Mouse (Mus musculus): ENCODE data around the gene Tle2. TPM values are rescaled to one million over a fixed set of nuclear protein-coding genes. Genes with fewer than 3 reads are reported as not detected.

Gene Tle2
- total and polyA plus RNA-seq, 2 experiments, result 3.0 to 56.0 TPM

GRCm38 (mm10) chr10:81556282-81556681 lies 18.1 kb upstream of the Tle2 start:
- Histone ChIP-seq H3K36me3 (ENCODE audit: control insufficient read depth, insufficient read depth, low read length) (no peaks in the 10 kb centered on the region), H3K27ac (replicated peaks; ENCODE audit: insufficient read depth, low read depth, low read length) (no peak overlapping the region), H3K79me2 (ENCODE audit: control insufficient read depth, insufficient read depth, low read length) (peaks cover 20% of the 10 kb centered on the region), H3K4me3 (ENCODE audit: insufficient read depth, low read depth, low read length) (no peak overlapping the region), H3K4me1 (ENCODE audit: control insufficient read depth, insufficient read depth, low read length) (peaks cover 9% of the 10 kb centered on the region), H3K27me3 (ENCODE audit: control insufficient read depth, insufficient read depth, low read length) (no peaks in the 10 kb centered on the region), H3K9ac (ENCODE audit: low read depth, low read length) (no peak overlapping the region)
- WGBS, result 81% methylated on average over 3 of the region's 3 CpGs
- DNase-seq (ENCODE audit: extremely low read depth, low read depth, low spot score), result no peak
- TF ChIP-seq POLR2A (IDR thresholded peaks at IDR 0.05; ENCODE audit: extremely low read depth, insufficient read depth, low read length) (no peak), CTCF (IDR thresholded peaks at IDR 0.05; ENCODE audit: low read depth, low read length) (peak; percentile 50)

GRCm38 (mm10) chr10:81557491-81557890 lies 16.9 kb upstream of the Tle2 start:
- H3K36me3 ChIP-seq (ENCODE audit: control insufficient read depth, insufficient read depth, low read length), result no peaks in the 10 kb centered on the region
- H3K4me3 ChIP-seq (ENCODE audit: insufficient read depth, low read depth, low read length), result no peak overlapping the region
- peaks cover 14% of the 10 kb centered on the region for H3K4me1 ChIP-seq (ENCODE audit: control insufficient read depth, insufficient read depth, low read length)
- TF ChIP-seq POLR2A (IDR thresholded peaks at IDR 0.05; ENCODE audit: extremely low read depth, insufficient read depth, low read length) (no peak), CTCF (IDR thresholded peaks at IDR 0.05; ENCODE audit: low read depth, low read length) (no peak)
- H3K9ac ChIP-seq (ENCODE audit: low read depth, low read length), result no peak overlapping the region
- 15% methylated on average over 1 of the region's 1 CpGs for WGBS
- H3K27ac ChIP-seq (replicated peaks; ENCODE audit: insufficient read depth, low read depth, low read length), result peak overlapping the region; percentile 10; the same call in 1 of the 2 replicates
- peaks cover 27% of the 10 kb centered on the region for H3K79me2 ChIP-seq (ENCODE audit: control insufficient read depth, insufficient read depth, low read length)
- H3K27me3 ChIP-seq (ENCODE audit: control insufficient read depth, insufficient read depth, low read length), result no peaks in the 10 kb centered on the region
- DNase-seq (ENCODE audit: extremely low read depth, low read depth, low spot score), result peak; percentile 74

GRCm38 (mm10) chr10:81559163-81559626 lies 15.2 kb upstream of the Tle2 start, which contains the start of gene Aes:
Gene Aes (plus strand): TSS chr10:81559488.
- H3K27ac ChIP-seq (replicated peaks; ENCODE audit: insufficient read depth, low read depth, low read length), result peak within 1 kb of the TSS; percentile 99
- peak; percentile 59 for DNase-seq (ENCODE audit: extremely low read depth, low read depth, low spot score)
- H3K79me2 ChIP-seq (ENCODE audit: control insufficient read depth, insufficient read depth, low read length), result peaks cover 29% of the 10 kb centered on the region
- under 1% methylated on average over 49 of the region's 53 CpGs for WGBS
- H3K27me3 ChIP-seq (ENCODE audit: control insufficient read depth, insufficient read depth, low read length), result no peaks in the 10 kb centered on the region
- H3K9ac ChIP-seq (ENCODE audit: low read depth, low read length), result peak within 1 kb of the TSS; percentile 96
- no peak for TF ChIP-seq POLR2A (IDR thresholded peaks at IDR 0.05; ENCODE audit: extremely low read depth, insufficient read depth, low read length)
- no peak for TF ChIP-seq CTCF (IDR thresholded peaks at IDR 0.05; ENCODE audit: low read depth, low read length)
- H3K36me3 ChIP-seq (ENCODE audit: control insufficient read depth, insufficient read depth, low read length), result no peaks in the 10 kb centered on the region; the same call in 1 of the 2 replicates
- H3K4me3 ChIP-seq (ENCODE audit: insufficient read depth, low read depth, low read length), result peak within 1 kb of the TSS; percentile 97
- H3K4me1 ChIP-seq (ENCODE audit: control insufficient read depth, insufficient read depth, low read length), result peaks cover 24% of the 10 kb centered on the region

GRCm38 (mm10) chr10:81559627-81560539 lies 14.5 kb upstream of the Tle2 start:
- peak; percentile 74 for DNase-seq (ENCODE audit: extremely low read depth, low read depth, low spot score)
- H3K27me3 ChIP-seq (ENCODE audit: control insufficient read depth, insufficient read depth, low read length), result no peaks in the 10 kb centered on the region
- H3K27ac ChIP-seq (replicated peaks; ENCODE audit: insufficient read depth, low read depth, low read length), result peak overlapping the region; percentile 99
- H3K36me3 ChIP-seq (ENCODE audit: control insufficient read depth, insufficient read depth, low read length), result peaks cover 3% of the 10 kb centered on the region
- TF ChIP-seq POLR2A (IDR thresholded peaks at IDR 0.05; ENCODE audit: extremely low read depth, insufficient read depth, low read length) (0 out of 2 replicates have a peak, but pooled peaks have one; percentile 24), CTCF (IDR thresholded peaks at IDR 0.05; ENCODE audit: low read depth, low read length) (no peak)
- H3K4me1 ChIP-seq (ENCODE audit: control insufficient read depth, insufficient read depth, low read length), result peaks cover 24% of the 10 kb centered on the region
- peaks cover 29% of the 10 kb centered on the region for H3K79me2 ChIP-seq (ENCODE audit: control insufficient read depth, insufficient read depth, low read length)
- peak overlapping the region; percentile 97 for H3K4me3 ChIP-seq (ENCODE audit: insufficient read depth, low read depth, low read length)
- 2% methylated on average over 36 of the region's 36 CpGs for WGBS
- peak overlapping the region; percentile 96 for H3K9ac ChIP-seq (ENCODE audit: low read depth, low read length)

- peaks cover 29% of the 10 kb centered on the region for H3K79me2 ChIP-seq (ENCODE audit: control insufficient read depth, insufficient read depth, low read length)
- no peaks in the 10 kb centered on the region for H3K27me3 ChIP-seq (ENCODE audit: control insufficient read depth, insufficient read depth, low read length)
- H3K27ac ChIP-seq (replicated peaks; ENCODE audit: insufficient read depth, low read depth, low read length), result peak overlapping the region; percentile 99
- peak; percentile 73 for DNase-seq (ENCODE audit: extremely low read depth, low read depth, low spot score)
- 8% methylated on average over 16 of the region's 16 CpGs for WGBS
- H3K9ac ChIP-seq (ENCODE audit: low read depth, low read length), result peak overlapping the region; percentile 96
- peaks cover 12% of the 10 kb centered on the region for H3K36me3 ChIP-seq (ENCODE audit: control insufficient read depth, insufficient read depth, low read length)
- H3K4me3 ChIP-seq (ENCODE audit: insufficient read depth, low read depth, low read length), result peak overlapping the region; percentile 97
- peaks cover 24% of the 10 kb centered on the region for H3K4me1 ChIP-seq (ENCODE audit: control insufficient read depth, insufficient read depth, low read length)
- no peak for TF ChIP-seq POLR2A (IDR thresholded peaks at IDR 0.05; ENCODE audit: extremely low read depth, insufficient read depth, low read length)
These were observed 13.5 kb upstream of the Tle2 start for GRCm38 (mm10) chr10:81560719-81561459.

Data from liver, adult 2 months (tissue).